Mouse (Mus musculus) embryonic facial prominence, embryonic 10.5 days (tissue): Measurements from ENCODE around the gene Coro2a. TPM values are rescaled to one million over a fixed set of nuclear protein-coding genes. Genes with fewer than 3 reads are reported as not detected.
A peak's percentile ranks its signal among the peaks of the same experiment; 100 is the strongest.

Experiments
- DNase-seq: peaks from one replicate; pipeline ENCODE4 v3.0.0-alpha.2; 2017; ENCODE audit warnings: low spot score
- H3K27ac ChIP-seq: fragments of 300-500 bp; sonication (generic); replicated peaks from 2 replicates; pipeline ENCODE4 v1.5.1; 2016; ENCODE audit warnings: mild to moderate bottlenecking
- H3K27me3 ChIP-seq: fragments of 300-500 bp; sonication (generic); replicated peaks from 2 replicates; pipeline ENCODE4 v1.6.1; 2016; ENCODE audit warnings: low read depth, mild to moderate bottlenecking; ENCODE audit not compliant: poor library complexity, severe bottlenecking
- H3K36me3 ChIP-seq: fragments of 300-500 bp; sonication (generic); replicated peaks from 2 replicates; pipeline ENCODE4 v1.6.1; 2016; ENCODE audit warnings: mild to moderate bottlenecking, moderate library complexity
- H3K4me1 ChIP-seq: fragments of 300-500 bp; sonication (generic); 2 replicates; pipeline ENCODE4 v1.6.1; 2016
- H3K4me3 ChIP-seq: fragments of 300-500 bp; sonication (generic); 2 replicates; pipeline ENCODE4 v1.5.1; 2016; ENCODE audit warnings: mild to moderate bottlenecking, moderate library complexity
- H3K9me3 ChIP-seq: fragments of 300-500 bp; sonication (generic); 2 replicates; pipeline ENCODE4 v1.6.1; 2016; ENCODE audit warnings: mild to moderate bottlenecking
- WGBS: fragments of 180-500 bp; shearing (Covaris S2); methylation state at CpG from one replicate; pipeline ENCODE4 v1.1.7; 2016; 5-methylcytosine and 5-hydroxymethylcytosine counted together
- polyA plus RNA-seq: library from polyadenylated mRNA; unstranded; fragments of >200 nt; fragmentation: Nextera tagmentation; extraction: Ambion mirVana; gene quantifications from 2 replicates; pipeline ENCODE4 v1.2.1, GENCODE M21; 2016

The Coro2a gene
- polyA plus RNA-seq, 1 experiment from 2014 or later = 8.5 TPM

DNA sequence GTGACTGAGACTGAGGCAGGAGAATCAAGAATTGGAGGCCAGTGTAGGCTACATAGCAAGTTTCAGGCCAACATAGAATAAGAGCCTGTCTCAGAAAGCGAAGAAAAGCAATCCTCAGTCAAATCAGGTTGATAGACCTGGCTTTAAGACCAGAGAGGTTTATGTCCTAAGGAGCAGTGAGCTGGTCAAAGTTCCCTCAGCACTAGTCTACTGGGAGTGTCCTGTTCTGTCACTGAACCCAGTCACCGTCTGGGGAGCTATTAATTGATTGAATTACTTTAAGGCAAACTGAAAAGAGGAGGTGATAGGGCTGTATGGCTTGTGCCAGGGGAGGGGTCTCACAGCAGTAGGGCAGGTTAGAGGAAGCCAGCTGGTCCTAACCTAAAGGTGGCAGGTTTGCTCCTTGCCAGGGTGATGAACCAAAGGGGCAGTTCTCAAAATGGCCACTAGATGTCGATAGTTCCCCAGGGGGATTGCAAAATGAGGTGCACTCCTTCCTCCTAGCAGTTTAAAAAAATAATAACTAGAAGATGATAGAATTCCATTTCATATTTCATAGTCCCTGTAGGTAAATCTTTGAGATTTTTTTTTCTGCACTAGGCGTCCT is 104.6 kb downstream of the Coro2a start:
- Histone ChIP-seq H3K4me1 (peaks cover 7% of the 10 kb centered on the region), H3K4me3 (no peak overlapping the region), H3K27me3 (peaks cover 22% of the 10 kb centered on the region), H3K36me3 (peaks cover 89% of the 10 kb centered on the region), H3K9me3 (no peaks in the 10 kb centered on the region), H3K27ac (no peak overlapping the region)
- DNase-seq = peak; percentile 62
- WGBS = 45% methylated on average over 4 of the region's 4 CpGs

DNA sequence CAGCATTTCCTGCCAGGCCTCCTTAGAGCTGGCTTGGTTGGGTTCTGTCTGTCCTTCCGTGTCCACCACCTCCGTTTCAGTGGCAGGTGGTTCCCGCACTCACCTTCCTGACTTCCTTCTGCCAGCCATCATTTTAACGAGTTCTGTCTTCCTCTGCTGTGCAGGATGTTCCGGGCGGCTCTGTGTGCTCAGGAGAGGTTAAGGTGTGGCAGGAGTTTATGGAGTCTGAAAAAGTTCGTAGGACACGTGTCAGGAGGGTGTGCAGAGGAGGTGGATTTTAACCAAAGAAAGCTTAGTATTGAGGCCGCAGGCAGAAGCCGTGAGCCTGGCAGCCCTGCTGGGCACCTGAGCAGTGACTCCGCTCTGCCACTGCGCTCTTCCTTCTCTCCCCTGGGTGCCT is 106.5 kb downstream of the Coro2a start:
- DNase-seq = no peak

DNA sequence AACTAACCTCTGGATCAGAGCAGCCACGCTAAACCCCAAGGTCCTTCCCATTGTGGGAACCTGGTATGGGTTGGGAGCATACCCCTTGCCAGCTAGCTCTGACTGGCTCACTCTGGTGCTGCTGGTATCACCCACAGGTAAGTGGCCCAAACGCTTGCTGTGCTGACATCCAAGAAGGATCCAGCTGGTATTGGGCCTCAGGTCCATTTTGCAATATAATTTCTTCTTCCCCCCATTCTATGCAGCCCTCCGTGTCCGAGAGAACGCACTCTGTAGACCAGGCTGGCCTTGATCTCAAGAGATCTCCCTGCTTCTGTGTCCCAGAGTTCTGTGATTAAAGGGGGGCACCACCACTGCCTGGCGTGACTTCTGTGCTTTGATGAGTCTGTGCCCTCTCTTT is 108.9 kb downstream of the Coro2a start:
- Histone ChIP-seq H3K4me1 (peaks cover 16% of the 10 kb centered on the region), H3K27me3 (peaks cover 5% of the 10 kb centered on the region; the same call in 1 of the 2 replicates), H3K9me3 (no peaks in the 10 kb centered on the region), H3K4me3 (no peak overlapping the region), H3K27ac (no peak overlapping the region), H3K36me3 (peaks cover 57% of the 10 kb centered on the region)
- 94% methylated on average over 6 of the region's 6 CpGs for WGBS
- DNase-seq = no peak

More for the DNA sequence above, 106.5 kb downstream of the Coro2a start:
- peaks cover 15% of the 10 kb centered on the region; the same call in 1 of the 2 replicates for H3K27me3 ChIP-seq
- no peaks in the 10 kb centered on the region for H3K9me3 ChIP-seq
- WGBS = 90% methylated on average over 12 of the region's 12 CpGs
- no peak overlapping the region for H3K4me3 ChIP-seq
- H3K36me3 ChIP-seq = peaks cover 78% of the 10 kb centered on the region
- peaks cover 7% of the 10 kb centered on the region for H3K4me1 ChIP-seq
- no peak overlapping the region for H3K27ac ChIP-seq

DNA sequence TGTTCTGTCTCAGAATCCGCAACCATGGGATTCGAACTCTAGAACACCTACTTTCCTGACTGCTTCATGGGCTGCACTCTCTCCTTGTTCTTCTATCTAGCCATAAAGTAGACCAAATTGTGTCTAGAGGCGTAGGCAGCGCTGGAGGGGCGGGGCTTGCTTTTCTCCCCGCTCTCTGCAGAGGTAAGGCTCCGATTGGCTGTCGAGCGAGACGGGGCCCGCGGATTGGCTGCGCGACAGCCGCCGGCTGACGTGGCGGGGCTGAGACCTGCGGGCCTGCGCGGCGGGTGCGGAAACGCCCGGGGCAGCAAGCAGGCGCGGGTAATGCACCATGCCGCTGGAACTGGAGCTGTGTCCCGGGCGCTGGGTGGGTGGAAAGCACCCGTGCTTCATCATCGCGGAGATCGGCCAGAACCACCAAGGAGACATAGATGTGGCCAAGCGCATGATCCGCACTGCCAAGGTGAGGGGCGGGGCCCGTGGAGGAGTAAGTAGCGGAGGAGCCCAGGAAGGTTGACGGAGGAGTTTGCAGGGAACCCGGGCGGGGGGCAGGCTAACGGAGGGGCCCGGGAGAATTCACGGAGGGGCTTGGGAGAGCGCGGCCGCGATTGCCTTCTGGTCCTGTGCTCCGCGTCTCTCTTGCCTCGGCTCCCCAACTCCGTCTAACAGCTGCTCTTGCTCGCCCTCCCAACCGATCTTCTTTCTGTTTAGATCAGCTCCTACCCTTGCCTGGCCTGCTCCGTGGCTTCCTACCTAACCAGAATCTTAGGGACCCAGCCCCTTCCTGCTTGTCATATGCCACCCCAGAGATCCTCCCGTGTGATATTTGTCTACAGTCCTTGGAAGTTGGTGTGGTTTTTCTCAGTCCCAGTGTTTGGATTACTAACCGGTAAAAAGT is 112.7 kb downstream of the Coro2a start, which contains the start of gene Nans:
TSS of gene Nans (plus strand) at position 221 of the 898 bp plus-strand sequence.
- Histone ChIP-seq H3K9me3 (no peaks in the 10 kb centered on the region), H3K4me1 (peaks cover 24% of the 10 kb centered on the region), H3K27ac (peak within 1 kb of the TSS; percentile 88), H3K36me3 (peaks cover 27% of the 10 kb centered on the region), H3K27me3 (no peaks in the 10 kb centered on the region), H3K4me3 (peak within 1 kb of the TSS; percentile 80)
- peak; percentile 96 for DNase-seq
- WGBS = under 1% methylated on average over 58 of the region's 58 CpGs

DNA sequence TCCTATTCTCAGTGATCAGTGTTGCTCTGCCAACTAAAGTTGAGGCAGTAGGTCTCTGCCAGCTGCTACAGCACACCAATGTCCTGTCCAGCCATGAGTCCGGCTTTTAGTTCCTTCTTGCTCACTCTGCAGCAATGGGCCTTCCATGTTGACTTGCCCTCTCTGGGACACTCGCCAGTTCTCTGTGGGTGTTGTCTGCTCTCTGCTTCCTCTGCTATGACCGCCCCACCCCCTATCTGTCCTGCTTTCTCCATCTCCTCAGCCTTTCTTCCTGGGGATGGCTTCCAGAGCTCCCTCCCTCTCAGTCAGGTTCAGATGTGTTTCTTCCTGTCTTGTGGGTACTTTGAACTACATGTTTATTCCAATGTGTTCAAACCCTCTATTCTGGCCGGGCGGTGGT is 114.7 kb downstream of the Coro2a start:
- Histone ChIP-seq H3K27ac (no peak overlapping the region), H3K4me1 (peaks cover 24% of the 10 kb centered on the region), H3K4me3 (no peak overlapping the region), H3K36me3 (peaks cover 8% of the 10 kb centered on the region), H3K27me3 (no peaks in the 10 kb centered on the region), H3K9me3 (no peaks in the 10 kb centered on the region)
- DNase-seq = no peak
- WGBS = 93% methylated on average over 5 of the region's 5 CpGs

Other genes with a start within 250 kb of the Coro2a start
- gene Trmo, start 212.8 kb downstream of the Coro2a start, polyA plus RNA-seq = 12.3 and 12.7 TPM in 2 replicates
- gene Hemgn, start 188.7 kb downstream of the Coro2a start, polyA plus RNA-seq = 9.9 and 13.6 TPM in 2 replicates
- gene Anp32b, start 151.3 kb downstream of the Coro2a start, polyA plus RNA-seq = 427 and 431 TPM in 2 replicates
- 86.7 and 88.8 TPM in 2 replicates for gene Nans, start 113.0 kb downstream of the Coro2a start, polyA plus RNA-seq
- 0.59 and 0.64 TPM in 2 replicates for gene Trim14, start 66.1 kb downstream of the Coro2a start, polyA plus RNA-seq
- 2.3 TPM in 2 replicates for gene Tbc1d2, start 48.0 kb upstream of the Coro2a start, polyA plus RNA-seq